Mouse (Mus musculus) myocyte (in vitro differentiated cells): ENCODE results near the gene Nav3.

Experiments
- CEBPB ChIP-seq: IDR thresholded peaks from 2 replicates; pipeline ENCODE4 v1.6.1; 2011; ENCODE audit warnings: mild to moderate bottlenecking, moderate library complexity; ENCODE audit not compliant: poor library complexity, insufficient read depth, severe bottlenecking
- MAX ChIP-seq: IDR thresholded peaks from one replicate; pipeline ENCODE4 v1.6.1; 2011; ENCODE audit warnings: low read depth, mild to moderate bottlenecking, control low read depth
- USF1 ChIP-seq: IDR thresholded peaks from one replicate; pipeline ENCODE4 v1.6.1; 2011; ENCODE audit warnings: low read depth, mild to moderate bottlenecking, control low read depth, moderate library complexity

GRCm38 (mm10) chr10:110120572-110120971 lies 335.4 kb downstream of the Nav3 start:
- TF ChIP-seq CEBPB (no peak), MAX (no peak), USF1 (no peak)
